Mouse (Mus musculus): ENCODE data around the gene Osbpl6. TPM values are rescaled to one million over a fixed set of nuclear protein-coding genes. Genes with fewer than 3 reads are reported as not detected.

The Osbpl6 gene
- 10 to 100 TPM; 45.1 to 49.3 TPM for total RNA-seq (2021)

GRCm38 (mm10) chr2:76406151-76406936 lies at the start of gene Osbpl6:
Gene Osbpl6 (plus strand): TSS chr2:76406508.
- intact Hi-C loops (cut with DNase I): no loop called here

GRCm38 (mm10) chr2:76360226-76360625 lies 46.1 kb upstream of the Osbpl6 start, which contains the start of gene Cyct:
Gene Cyct (minus strand): TSS chr2:76360450.
- intact Hi-C loops (cut with DNase I): loop anchor here (5.0 kb wide), 1 partner anchor 243 kb away; no protein-coding TSS in a partner anchor

More at GRCm38 (mm10) chr2:76406151-76406936, at the start of gene Osbpl6:
- DNase-seq: peak; percentile 69

GRCm38 (mm10) chr2:76362111-76362510 lies 44.2 kb upstream of the Osbpl6 start:
- peak; percentile 51 for DNase-seq
- intact Hi-C loops (cut with DNase I): loop anchor here (5.0 kb wide), 1 partner anchor 245 kb away; no protein-coding TSS in a partner anchor

More at GRCm38 (mm10) chr2:76360226-76360625, 46.1 kb upstream of the Osbpl6 start, which contains the start of gene Cyct:
- DNase-seq: no peak

GRCm38 (mm10) chr2:76365811-76366210 lies 40.5 kb upstream of the Osbpl6 start:
- intact Hi-C loops (cut with DNase I): no loop called here
- DNase-seq: no peak

- intact Hi-C loops (cut with DNase I): no loop called here
- peak; percentile 87 for DNase-seq
Observed at GRCm38 (mm10) chr2:76367188-76367922, 39.0 kb upstream of the Osbpl6 start.

DNA sequence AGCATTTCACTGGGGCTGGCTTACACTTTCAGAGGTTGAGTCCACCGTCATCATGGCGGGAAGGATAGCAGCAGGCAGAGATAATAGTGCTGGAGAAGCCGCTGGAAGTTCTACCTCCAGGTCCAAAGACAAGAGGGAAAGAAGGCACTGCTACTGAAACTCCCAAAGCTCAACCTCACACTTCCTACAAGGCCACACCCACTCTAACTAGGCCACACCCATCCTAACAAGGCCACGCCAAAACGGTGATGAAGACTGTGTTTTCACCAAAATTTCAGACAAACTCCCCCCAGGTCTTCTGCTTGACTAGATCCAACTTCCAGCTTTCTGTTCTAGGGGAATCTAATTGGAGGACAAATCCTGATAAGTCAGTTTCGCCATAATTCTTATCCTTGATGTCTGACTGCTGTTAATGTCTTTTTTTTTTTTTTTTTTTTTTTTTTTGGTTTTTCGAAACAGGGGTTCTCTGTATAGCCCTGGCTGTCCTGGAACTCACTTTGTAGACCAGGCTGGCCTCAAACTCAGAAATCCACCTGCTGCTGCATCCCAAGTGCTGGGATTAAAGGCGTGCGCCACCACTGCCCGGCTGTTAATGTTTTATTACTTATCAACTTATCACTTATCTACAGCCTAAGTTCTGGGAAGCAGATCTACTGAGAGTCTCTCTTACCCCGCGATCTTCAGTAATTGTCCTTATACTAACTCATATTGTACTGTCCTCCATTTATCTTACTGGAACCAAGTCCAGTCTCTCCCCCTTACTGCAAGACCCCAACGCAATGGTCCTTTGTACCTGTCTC lies 37.2 kb upstream of the Osbpl6 start:
- intact Hi-C loops (cut with DNase I): loop anchor here (2.0 kb wide), 1 partner anchor 250 kb away; no protein-coding TSS in a partner anchor

DNA sequence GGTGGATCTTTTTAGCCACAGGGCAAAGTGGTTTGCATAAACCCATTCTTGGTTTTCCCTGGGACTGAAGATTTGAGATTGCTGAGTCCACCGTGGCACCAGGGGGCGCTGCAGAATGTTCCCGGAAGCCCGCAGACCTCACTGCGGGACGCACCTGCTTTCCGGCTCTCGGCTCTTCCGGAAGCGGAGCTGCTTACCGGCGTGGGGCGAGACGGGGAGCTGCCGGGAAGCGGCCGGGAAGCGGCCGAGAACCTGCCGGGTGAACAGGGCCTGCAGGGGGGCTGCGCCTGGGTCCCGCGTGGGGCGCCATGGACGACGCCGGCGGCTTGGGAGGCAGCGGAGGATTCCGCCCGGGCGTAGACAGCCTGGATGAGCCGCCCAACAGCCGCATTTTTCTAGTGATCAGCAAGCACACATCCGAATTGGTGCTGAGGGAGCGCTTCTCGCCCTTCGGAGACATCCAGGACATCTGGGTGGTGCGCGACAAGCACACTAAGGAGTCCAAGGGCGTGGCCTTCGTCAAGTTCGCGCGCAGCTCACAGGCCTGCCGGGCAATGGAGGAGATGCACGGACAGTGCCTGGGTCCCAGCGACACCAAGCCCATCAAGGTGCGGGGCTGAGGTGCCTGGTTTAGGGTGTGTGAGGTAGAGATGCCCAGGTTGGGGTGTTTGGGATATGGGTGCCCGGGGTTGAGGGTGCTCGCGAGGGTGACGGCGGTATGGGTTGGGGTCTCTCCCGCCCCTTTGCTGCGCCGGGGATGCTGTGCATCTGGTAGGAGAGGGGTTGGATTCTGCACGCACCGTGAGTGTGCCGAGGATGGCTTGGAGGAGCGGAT lies 36.3 kb upstream of the Osbpl6 start, which contains the start of gene Rbm45:
TSS of gene Rbm45 (plus strand) at position 164 of the 835 bp plus-strand sequence.
- intact Hi-C loops (cut with DNase I): loop anchor here (2.0 kb wide), 1 partner anchor 249 kb away; no protein-coding TSS in a partner anchor
- peak; percentile 92 for DNase-seq

More for the DNA sequence above, 37.2 kb upstream of the Osbpl6 start:
- no peak for DNase-seq

- intact Hi-C loops (cut with DNase I): no loop called here
- DNase-seq: no peak
Observed at GRCm38 (mm10) chr2:76370656-76370922, 35.7 kb upstream of the Osbpl6 start.

- DNase-seq: no peak
- intact Hi-C loops (cut with DNase I): no loop called here
Observed at GRCm38 (mm10) chr2:76372244-76372643, 34.1 kb upstream of the Osbpl6 start.

GRCm38 (mm10) chr2:76374544-76375206 lies 31.6 kb upstream of the Osbpl6 start:
- intact Hi-C loops (cut with DNase I): no loop called here
- DNase-seq: no peak

GRCm38 (mm10) chr2:76378646-76379045 lies 27.7 kb upstream of the Osbpl6 start:
- DNase-seq: no peak
- intact Hi-C loops (cut with DNase I): no loop called here

DNA sequence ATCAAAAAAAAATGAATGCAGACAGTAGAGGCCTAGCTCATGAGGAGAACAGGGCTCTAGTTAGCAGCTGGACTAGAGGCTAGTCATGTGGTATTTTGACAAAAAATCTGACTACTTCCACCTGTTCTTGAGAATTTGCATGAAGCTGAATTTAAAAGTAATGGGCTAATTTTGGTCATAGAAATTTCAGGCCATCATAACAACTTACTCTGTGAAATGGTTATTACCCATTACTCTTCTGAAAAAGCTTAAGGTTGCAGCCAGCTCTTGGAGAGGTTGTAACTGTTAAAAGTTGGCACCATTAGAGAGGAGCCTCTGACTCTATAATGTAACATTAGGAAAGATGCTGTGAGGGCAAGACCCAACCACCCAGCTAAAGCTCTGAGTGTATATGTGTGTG lies 19.8 kb upstream of the Osbpl6 start:
- intact Hi-C loops (cut with DNase I): no loop called here
- DNase-seq: no peak

DNA sequence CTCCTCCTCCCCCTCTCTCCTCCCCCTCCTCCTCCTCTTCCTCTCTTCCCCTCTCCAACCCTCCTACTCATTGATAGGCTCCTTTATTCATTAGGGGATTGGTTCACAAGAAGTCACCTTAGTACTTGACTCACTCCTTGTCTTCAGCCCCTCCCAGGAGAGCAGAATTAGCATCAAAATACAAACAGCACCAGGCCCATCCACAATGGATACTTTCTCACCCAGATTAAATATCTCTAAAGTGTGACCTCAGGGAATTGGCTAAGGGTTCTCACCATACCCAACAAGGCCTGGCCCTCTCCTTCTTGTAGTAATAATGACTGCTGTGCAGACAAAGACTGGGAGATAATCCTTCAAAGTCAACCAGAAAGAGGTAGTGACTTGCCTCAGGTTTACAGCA lies 6.1 kb upstream of the Osbpl6 start:
- DNase-seq: no peak
- intact Hi-C loops (cut with DNase I): no loop called here

DNA sequence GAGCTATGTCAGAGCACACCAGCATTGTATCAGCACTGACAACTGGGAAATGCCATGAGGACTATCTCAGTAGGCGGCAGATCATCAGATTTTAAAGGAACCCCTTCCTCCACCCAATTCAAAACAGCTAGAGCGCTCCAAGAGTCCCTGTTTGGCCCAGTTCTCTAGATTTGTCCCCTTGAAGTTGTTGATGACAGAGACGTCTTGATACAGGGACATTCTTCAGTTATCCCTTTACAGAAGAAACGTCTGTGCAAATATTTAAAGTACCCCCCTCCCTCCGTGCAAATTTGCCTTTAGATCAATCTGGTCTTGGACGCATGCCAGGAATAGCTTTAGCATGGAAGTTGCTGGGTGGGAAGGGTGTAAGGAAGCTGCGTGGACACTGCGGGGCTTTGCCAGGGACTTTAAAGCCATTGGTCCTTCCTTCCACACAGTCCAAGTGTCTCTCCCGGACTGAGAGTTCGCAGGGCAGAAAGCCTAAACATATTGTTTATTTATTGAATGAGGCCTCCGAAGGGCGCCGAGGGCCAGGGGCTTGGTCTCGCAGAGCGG lies 635 bp upstream of the Osbpl6 start:
- no peak for DNase-seq
- intact Hi-C loops (cut with DNase I): no loop called here

DNA sequence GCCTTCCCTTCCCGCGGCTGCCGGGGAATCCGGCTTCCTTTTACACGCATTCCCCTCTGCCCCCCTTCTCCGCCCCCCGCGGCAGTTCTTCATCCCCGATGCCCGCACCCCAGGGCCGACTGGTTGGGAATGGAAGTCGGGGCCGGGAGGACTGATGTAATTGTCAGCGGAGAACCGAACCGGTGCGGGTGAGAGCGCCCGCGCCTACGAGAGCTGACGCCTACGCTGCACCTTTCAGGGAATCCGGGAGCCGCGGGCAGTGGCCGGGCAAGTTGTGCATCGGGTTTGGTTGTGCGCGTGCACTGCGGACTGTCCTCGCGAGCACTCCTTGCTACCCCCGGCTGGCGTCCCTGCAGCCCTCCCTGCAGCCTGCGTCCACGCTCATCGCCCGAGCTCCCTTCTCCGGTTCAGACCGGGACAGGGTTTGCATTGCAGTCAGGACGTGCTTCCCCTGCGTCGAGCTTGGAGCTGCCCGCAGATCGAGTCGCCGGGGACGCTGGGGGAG lies 681 bp downstream of the Osbpl6 start:
- peak; percentile 71 for DNase-seq
- intact Hi-C loops (cut with DNase I): no loop called here

- intact Hi-C loops (cut with DNase I): no loop called here
- DNase-seq: no peak
Observed at GRCm38 (mm10) chr2:76409526-76409925, 3.2 kb downstream of the Osbpl6 start.

GRCm38 (mm10) chr2:76409986-76410385 lies 3.7 kb downstream of the Osbpl6 start:
- peak; percentile 46 for DNase-seq

GRCm38 (mm10) chr2:76412924-76413323 lies 6.6 kb downstream of the Osbpl6 start:
- intact Hi-C loops (cut with DNase I): loop anchor here (10.0 kb wide), 1 partner anchor 122 kb away; no protein-coding TSS in a partner anchor
- no peak for DNase-seq

More at GRCm38 (mm10) chr2:76409986-76410385, 3.7 kb downstream of the Osbpl6 start:
- intact Hi-C loops (cut with DNase I): loop anchor here (10.0 kb wide), 1 partner anchor 125 kb away; no protein-coding TSS in a partner anchor

Data from left cerebral cortex, postnatal 4 days (tissue).